Mouse (Mus musculus) heart, adult 2 months (tissue): ENCODE measurements at regions not wholly inside any gene's neighbourhood (a gene's known extent, or its start where the extent isn't known, plus 50 kb on each side); places are given as distances from the start of the nearest gene placed in this dataset.

Experiments
- DNase-seq, 2 experiments: peaks; one replicate each; pipeline ENCODE4 v3.0.0; 2021
- H3K27ac ChIP-seq: fragments of 200-600 bp; 2 replicates; pipeline ENCODE4 v1.8.1; 2022
- H3K27me3 ChIP-seq: fragments of 200-500 bp; 2 replicates; pipeline ENCODE4 v1.6.1; 2012; ENCODE audit warnings: mild to moderate bottlenecking, low read length, inconsistent platforms, mixed read lengths; ENCODE audit not compliant: control insufficient read depth, insufficient read depth
- H3K36me3 ChIP-seq: fragments of 200-500 bp; 2 replicates; pipeline ENCODE4 v1.6.1; 2012; ENCODE audit warnings: low read length, inconsistent platforms; ENCODE audit not compliant: control insufficient read depth, insufficient read depth
- H3K4me1 ChIP-seq: fragments of 200-500 bp; 2 replicates; pipeline ENCODE4 v1.6.1; 2011; ENCODE audit warnings: low read length; ENCODE audit not compliant: control insufficient read depth, insufficient read depth
- H3K4me3 ChIP-seq: fragments of 200-600 bp; 2 replicates; pipeline ENCODE4 v1.8.1; 2022
- H3K79me2 ChIP-seq: fragments of 200-500 bp; replicated peaks from 2 replicates; pipeline ENCODE4 v1.6.1; 2012; ENCODE audit warnings: mild to moderate bottlenecking, inconsistent platforms, low read length, moderate library complexity, mixed read lengths; ENCODE audit not compliant: control insufficient read depth, insufficient read depth
- H3K9ac ChIP-seq: fragments of 200-500 bp; 2 replicates; pipeline ENCODE4 v1.6.1; 2012; ENCODE audit warnings: low read depth, mild to moderate bottlenecking, control low read depth, inconsistent platforms, low read length, mixed read lengths
- CTCF ChIP-seq: fragments of 200-600 bp; IDR thresholded peaks from 2 replicates; pipeline ENCODE4 v1.8.1; 2022; ENCODE audit warnings: antibody characterized with exemption, mild to moderate bottlenecking, moderate library complexity
- EP300 ChIP-seq: fragments of 200-500 bp; IDR thresholded peaks from 2 replicates; pipeline ENCODE4 v1.6.1; 2011; ENCODE audit warnings: low read depth, low read length, control low read depth; ENCODE audit not compliant: insufficient read depth
- POLR2A ChIP-seq: fragments of 200-500 bp; IDR thresholded peaks from 2 replicates; pipeline ENCODE4 v1.6.1; 2011; ENCODE audit warnings: mild to moderate bottlenecking, low read depth, low read length, control low read depth; ENCODE audit not compliant: insufficient read depth
- WGBS: fragments of 180-500 bp; shearing (Covaris S2); methylation state at CpG from one replicate; pipeline ENCODE4 v1.1.7; 2018; 5-methylcytosine and 5-hydroxymethylcytosine counted together
- intact Hi-C: fragments of 180-260 bp; cut with DNase I; formaldehyde crosslinking; loops from one replicate; pipeline ENCODE4 v1.15.1; 2025

- DNase-seq: no peak
- H3K4me3 ChIP-seq: no peak overlapping the region
- TF ChIP-seq EP300 (no peak), POLR2A (no peak), CTCF (no peak)
- no peaks in the 10 kb centered on the region for H3K79me2 ChIP-seq
- no peak overlapping the region for H3K27ac ChIP-seq
- intact Hi-C loops: no loop called here
- no peaks in the 10 kb centered on the region for H3K4me1 ChIP-seq
- no peaks in the 10 kb centered on the region for H3K36me3 ChIP-seq
- WGBS: 43% methylated on average over 1 of the region's 1 CpGs
- no peak overlapping the region for H3K9ac ChIP-seq
- no peaks in the 10 kb centered on the region for H3K27me3 ChIP-seq
These were observed 211.8 kb downstream of the Fam84b start for GRCm38 (mm10) chr15:60641770-60642169.

- no peak for TF ChIP-seq POLR2A
- no peak for TF ChIP-seq CTCF
- TF ChIP-seq EP300: no peak
- intact Hi-C loops: no loop called here
- WGBS: 82% methylated on average over 3 of the region's 3 CpGs
- no peaks in the 10 kb centered on the region for H3K27me3 ChIP-seq
- no peak overlapping the region for H3K9ac ChIP-seq
- no peaks in the 10 kb centered on the region for H3K79me2 ChIP-seq
- no peak overlapping the region for H3K4me3 ChIP-seq
- no peaks in the 10 kb centered on the region for H3K36me3 ChIP-seq
- H3K27ac ChIP-seq: no peak overlapping the region
- no peak for DNase-seq
- H3K4me1 ChIP-seq: no peaks in the 10 kb centered on the region
These were observed 220.1 kb downstream of the Fam84b start for GRCm38 (mm10) chr15:60633457-60633850.

GRCm38 (mm10) chr15:60632789-60633456 lies 220.7 kb downstream of the Fam84b start:
- Histone ChIP-seq H3K9ac (no peak overlapping the region), H3K4me3 (no peak overlapping the region), H3K27me3 (no peaks in the 10 kb centered on the region), H3K4me1 (no peaks in the 10 kb centered on the region), H3K36me3 (no peaks in the 10 kb centered on the region), H3K79me2 (no peaks in the 10 kb centered on the region), H3K27ac (no peak overlapping the region)
- TF ChIP-seq CTCF: no peak
- TF ChIP-seq POLR2A: no peak
- no peak for TF ChIP-seq EP300
- no peak for DNase-seq
- 77% methylated on average over 4 of the region's 4 CpGs for WGBS
- intact Hi-C loops: no loop called here

GRCm38 (mm10) chr15:60630756-60631402 lies 222.7 kb downstream of the Fam84b start:
- Histone ChIP-seq H3K9ac (no peak overlapping the region), H3K27me3 (no peaks in the 10 kb centered on the region), H3K4me1 (no peaks in the 10 kb centered on the region), H3K79me2 (no peaks in the 10 kb centered on the region), H3K27ac (no peak overlapping the region), H3K36me3 (no peaks in the 10 kb centered on the region), H3K4me3 (no peak overlapping the region)
- 60% methylated on average over 7 of the region's 7 CpGs for WGBS
- intact Hi-C loops: no loop called here
- DNase-seq: no peak
- TF ChIP-seq CTCF: no peak
- no peak for TF ChIP-seq POLR2A
- TF ChIP-seq EP300: no peak

GRCm38 (mm10) chr15:60618801-60619200 lies 234.8 kb downstream of the Fam84b start:
- H3K4me3 ChIP-seq: no peak overlapping the region
- H3K4me1 ChIP-seq: no peaks in the 10 kb centered on the region
- no peak overlapping the region for H3K9ac ChIP-seq
- WGBS: 80% methylated on average over 2 of the region's 2 CpGs
- no peak for TF ChIP-seq CTCF
- TF ChIP-seq EP300: no peak
- no peak for TF ChIP-seq POLR2A
- no peaks in the 10 kb centered on the region for H3K79me2 ChIP-seq
- intact Hi-C loops: no loop called here
- H3K27ac ChIP-seq: no peak overlapping the region
- DNase-seq: no peak
- H3K27me3 ChIP-seq: no peaks in the 10 kb centered on the region
- H3K36me3 ChIP-seq: no peaks in the 10 kb centered on the region

GRCm38 (mm10) chr15:60617371-60617770 lies 236.2 kb downstream of the Fam84b start:
- TF ChIP-seq EP300 (no peak), CTCF (no peak), POLR2A (no peak)
- 40% methylated on average over 2 of the region's 2 CpGs for WGBS

More at GRCm38 (mm10) chr15:60617371-60617770, 236.2 kb downstream of the Fam84b start:
- Histone ChIP-seq H3K4me1 (no peaks in the 10 kb centered on the region), H3K9ac (no peak overlapping the region), H3K27ac (no peak overlapping the region), H3K27me3 (no peaks in the 10 kb centered on the region), H3K79me2 (no peaks in the 10 kb centered on the region), H3K4me3 (no peak overlapping the region), H3K36me3 (no peaks in the 10 kb centered on the region)
- no peak for DNase-seq
- intact Hi-C loops: no loop called here
